Mouse (Mus musculus) neural tube, embryonic 12.5 days (tissue): ENCODE results near the gene Mylk3. TPM values are rescaled to one million over a fixed set of nuclear protein-coding genes. Genes with fewer than 3 reads are reported as not detected.

Experiments
- ATAC-seq: fragments of 200-750 bp; cut with Nextera tagmentation; 2 replicates; pipeline ENCODE4 v1.8.0; 2017; ENCODE audit warnings: low read depth, mild to moderate bottlenecking, moderate TSS enrichment, moderate library complexity; ENCODE audit not compliant: low FRiP score
- H3K27ac ChIP-seq: fragments of 300-500 bp; sonication (generic); 2 replicates; pipeline ENCODE4 v1.5.1; 2016
- H3K27me3 ChIP-seq: fragments of 300-500 bp; sonication (generic); replicated peaks from 2 replicates; pipeline ENCODE4 v1.6.1; 2016; ENCODE audit warnings: mild to moderate bottlenecking
- H3K36me3 ChIP-seq: fragments of 300-500 bp; sonication (generic); 2 replicates; pipeline ENCODE4 v1.6.1; 2016; ENCODE audit warnings: mild to moderate bottlenecking
- H3K4me1 ChIP-seq: fragments of 300-500 bp; sonication (generic); 2 replicates; pipeline ENCODE4 v1.6.1; 2016
- H3K4me2 ChIP-seq: fragments of 300-500 bp; sonication (generic); replicated peaks from 2 replicates; pipeline ENCODE4 v1.6.1; 2016; ENCODE audit warnings: mild to moderate bottlenecking
- H3K4me3 ChIP-seq: fragments of 300-500 bp; sonication (generic); 2 replicates; pipeline ENCODE4 v1.5.1; 2016
- H3K9ac ChIP-seq: fragments of 300-500 bp; sonication (generic); 2 replicates; pipeline ENCODE4 v1.6.1; 2016; ENCODE audit warnings: mild to moderate bottlenecking
- H3K9me3 ChIP-seq: fragments of 300-500 bp; sonication (generic); 2 replicates; pipeline ENCODE4 v1.6.1; 2016; ENCODE audit warnings: mild to moderate bottlenecking
- WGBS: fragments of 180-500 bp; shearing (Covaris S2); methylation state at CpG from one replicate; pipeline ENCODE4 v1.1.7; 2016; 5-methylcytosine and 5-hydroxymethylcytosine counted together
- polyA plus RNA-seq: library from polyadenylated mRNA; unstranded; fragments of >200 nt; fragmentation: Nextera tagmentation; extraction: Ambion mirVana; gene quantifications from 2 replicates; pipeline ENCODE4 v1.2.1, GENCODE M21; 2016

Mylk3 gene
- polyA plus RNA-seq, 1 experiment from 2014 or later = 1.2 TPM

- no peak overlapping the region for H3K27ac ChIP-seq
- no peak for ATAC-seq
Observed at GRCm38 (mm10) chr8:85379142-85379781, 6.9 kb downstream of the Mylk3 start.

GRCm38 (mm10) chr8:85376516-85376915, 9.6 kb downstream of the Mylk3 start:
- 63% methylated on average over 3 of the region's 3 CpGs for WGBS
- Histone ChIP-seq H3K27ac (no peak overlapping the region), H3K27me3 (no peaks in the 10 kb centered on the region), H3K4me2 (no peak overlapping the region), H3K36me3 (no peaks in the 10 kb centered on the region), H3K4me1 (no peaks in the 10 kb centered on the region), H3K9ac (no peak overlapping the region), H3K9me3 (no peaks in the 10 kb centered on the region), H3K4me3 (no peak overlapping the region)
- no peak for ATAC-seq

More at GRCm38 (mm10) chr8:85379142-85379781, 6.9 kb downstream of the Mylk3 start:
- H3K4me3 ChIP-seq = no peak overlapping the region
- H3K9me3 ChIP-seq = no peaks in the 10 kb centered on the region
- no peaks in the 10 kb centered on the region for H3K27me3 ChIP-seq
- H3K36me3 ChIP-seq = no peaks in the 10 kb centered on the region
- WGBS = 53% methylated on average over 2 of the region's 2 CpGs
- H3K4me2 ChIP-seq = no peak overlapping the region
- no peak overlapping the region for H3K9ac ChIP-seq
- no peaks in the 10 kb centered on the region for H3K4me1 ChIP-seq

DNA sequence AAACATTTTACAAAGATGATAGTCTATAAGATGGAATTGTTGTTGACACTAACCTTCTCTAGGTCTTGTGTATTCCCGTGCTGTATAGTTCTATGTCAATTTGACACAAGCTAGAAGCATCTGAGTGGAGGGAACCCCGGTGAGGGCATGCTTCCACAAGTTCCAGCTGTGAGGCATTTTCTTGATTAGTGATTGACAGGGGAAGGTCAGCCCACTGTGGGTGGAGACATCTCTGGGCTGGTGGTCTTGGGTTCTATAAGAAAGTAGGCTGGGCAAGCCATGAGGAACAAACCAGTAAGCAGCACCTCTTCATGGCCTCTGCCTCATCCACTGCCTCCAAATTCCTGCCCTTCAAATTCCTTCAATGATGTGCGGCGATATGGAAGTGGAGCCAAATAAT, 11.9 kb downstream of the Mylk3 start:
- no peaks in the 10 kb centered on the region for H3K9me3 ChIP-seq
- 83% methylated on average over 4 of the region's 4 CpGs for WGBS

GRCm38 (mm10) chr8:85373435-85374039, 12.6 kb downstream of the Mylk3 start:
- Histone ChIP-seq H3K4me1 (no peaks in the 10 kb centered on the region), H3K9me3 (no peaks in the 10 kb centered on the region), H3K9ac (no peak overlapping the region), H3K27me3 (no peaks in the 10 kb centered on the region), H3K36me3 (no peaks in the 10 kb centered on the region), H3K4me2 (no peak overlapping the region), H3K27ac (no peak overlapping the region), H3K4me3 (no peak overlapping the region)
- 71% methylated on average over 5 of the region's 5 CpGs for WGBS
- ATAC-seq = no peak

More for the DNA sequence above, 11.9 kb downstream of the Mylk3 start:
- no peak overlapping the region for H3K9ac ChIP-seq
- H3K27me3 ChIP-seq = no peaks in the 10 kb centered on the region
- no peaks in the 10 kb centered on the region for H3K36me3 ChIP-seq
- no peak for ATAC-seq
- H3K4me1 ChIP-seq = no peaks in the 10 kb centered on the region
- H3K27ac ChIP-seq = no peak overlapping the region
- H3K4me3 ChIP-seq = no peak overlapping the region
- H3K4me2 ChIP-seq = no peak overlapping the region

DNA sequence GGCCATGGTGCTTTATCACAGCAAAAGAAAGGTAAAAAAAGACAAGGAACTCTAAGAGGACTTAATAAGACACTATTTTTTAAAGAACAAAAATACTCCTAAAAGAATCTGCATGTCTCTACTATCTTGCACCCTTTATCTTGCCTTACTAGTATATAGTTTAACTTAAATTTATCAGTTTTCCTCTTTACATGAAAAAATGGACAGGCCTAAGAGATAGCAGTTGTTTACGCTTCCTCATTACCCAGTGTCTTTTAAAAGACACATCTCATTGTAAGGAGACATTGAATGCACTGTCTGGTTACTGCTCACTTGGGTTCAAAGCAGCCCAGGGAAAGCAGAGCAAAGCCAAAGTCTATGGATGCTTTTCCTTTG, 13.7 kb downstream of the Mylk3 start:
- no peak overlapping the region for H3K4me3 ChIP-seq
- no peak overlapping the region for H3K27ac ChIP-seq
- no peak for ATAC-seq
- H3K4me2 ChIP-seq = no peak overlapping the region
- no peaks in the 10 kb centered on the region for H3K4me1 ChIP-seq
- H3K9me3 ChIP-seq = no peaks in the 10 kb centered on the region
- 94% methylated on average over 1 of the region's 1 CpGs for WGBS
- no peak overlapping the region for H3K9ac ChIP-seq
- no peaks in the 10 kb centered on the region for H3K27me3 ChIP-seq
- no peaks in the 10 kb centered on the region for H3K36me3 ChIP-seq

DNA sequence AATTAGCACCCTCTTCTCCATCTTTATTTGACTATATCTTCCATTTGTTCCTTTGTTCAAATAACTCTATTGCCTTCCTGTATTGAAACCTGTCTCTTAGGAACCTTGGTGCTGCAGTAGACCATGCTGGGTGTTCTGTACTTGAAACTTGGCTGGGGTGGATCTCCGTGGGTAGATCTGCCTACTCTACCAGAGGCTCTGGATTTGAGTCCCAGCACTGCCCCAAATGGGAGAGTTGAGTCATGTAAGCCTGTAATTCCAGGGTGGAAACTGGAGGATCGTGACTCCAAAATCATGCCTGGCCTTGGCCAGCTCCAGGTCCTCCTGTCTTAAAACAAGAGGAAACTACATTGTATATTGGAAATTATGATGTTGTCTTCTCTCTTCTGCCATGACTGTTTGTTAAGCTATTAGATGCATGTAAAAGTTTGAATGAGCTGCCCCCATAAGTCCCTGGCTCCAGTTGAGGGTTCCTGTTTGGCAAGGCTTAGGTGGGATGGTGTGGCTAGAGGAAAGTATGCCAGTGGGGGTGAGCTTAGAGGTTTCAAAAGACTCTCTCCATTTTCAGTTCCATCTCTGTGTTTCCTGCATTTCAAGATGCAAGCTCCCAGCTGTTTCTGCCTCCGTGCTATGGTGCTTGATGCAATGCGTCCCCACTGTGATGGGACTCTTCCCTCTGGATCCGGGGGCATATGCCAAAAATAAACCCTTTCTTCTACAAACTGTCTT, 14.2 kb downstream of the Mylk3 start:
- Histone ChIP-seq H3K4me3 (no peak overlapping the region), H3K27me3 (no peaks in the 10 kb centered on the region), H3K36me3 (no peaks in the 10 kb centered on the region), H3K4me1 (no peaks in the 10 kb centered on the region), H3K9me3 (no peaks in the 10 kb centered on the region), H3K9ac (no peak overlapping the region), H3K27ac (no peak overlapping the region), H3K4me2 (no peak overlapping the region)
- WGBS = 83% methylated on average over 5 of the region's 5 CpGs
- no peak for ATAC-seq

DNA sequence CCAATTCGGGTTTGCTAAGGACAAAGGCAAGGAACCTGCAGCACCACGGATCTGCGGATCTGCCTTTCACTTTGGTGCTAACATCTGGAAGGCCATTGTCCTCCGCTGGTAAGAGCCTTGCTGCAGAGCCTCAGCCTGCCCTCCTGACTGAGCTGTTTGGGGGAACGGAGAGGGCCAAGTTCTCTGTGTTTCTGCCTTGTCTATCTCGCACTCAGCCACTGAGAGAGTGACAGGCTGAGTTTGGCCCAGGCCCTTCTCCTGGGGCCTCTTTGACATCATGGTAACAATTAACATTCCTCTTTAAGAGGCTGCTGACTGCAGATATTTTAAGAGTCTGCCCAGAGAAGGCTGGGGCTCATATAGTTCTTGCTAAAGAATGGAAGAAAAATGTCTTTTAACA, 21.0 kb downstream of the Mylk3 start:
- no peak overlapping the region for H3K9ac ChIP-seq
- H3K36me3 ChIP-seq = no peaks in the 10 kb centered on the region
- H3K4me1 ChIP-seq = no peaks in the 10 kb centered on the region
- no peaks in the 10 kb centered on the region for H3K27me3 ChIP-seq
- no peak overlapping the region for H3K4me3 ChIP-seq
- ATAC-seq = no peak
- no peak overlapping the region for H3K27ac ChIP-seq
- no peaks in the 10 kb centered on the region for H3K9me3 ChIP-seq
- H3K4me2 ChIP-seq = no peak overlapping the region
- 66% methylated on average over 6 of the region's 6 CpGs for WGBS

- no peaks in the 10 kb centered on the region for H3K4me1 ChIP-seq
- H3K27ac ChIP-seq = no peak overlapping the region
- H3K9me3 ChIP-seq = no peaks in the 10 kb centered on the region
- H3K36me3 ChIP-seq = no peaks in the 10 kb centered on the region
- H3K4me2 ChIP-seq = no peak overlapping the region
- 94% methylated on average over 11 of the region's 11 CpGs for WGBS
- H3K27me3 ChIP-seq = no peaks in the 10 kb centered on the region
- no peak overlapping the region for H3K9ac ChIP-seq
- H3K4me3 ChIP-seq = no peak overlapping the region
- no peak for ATAC-seq
Observed at GRCm38 (mm10) chr8:85364628-85365027, 21.5 kb downstream of the Mylk3 start.

DNA sequence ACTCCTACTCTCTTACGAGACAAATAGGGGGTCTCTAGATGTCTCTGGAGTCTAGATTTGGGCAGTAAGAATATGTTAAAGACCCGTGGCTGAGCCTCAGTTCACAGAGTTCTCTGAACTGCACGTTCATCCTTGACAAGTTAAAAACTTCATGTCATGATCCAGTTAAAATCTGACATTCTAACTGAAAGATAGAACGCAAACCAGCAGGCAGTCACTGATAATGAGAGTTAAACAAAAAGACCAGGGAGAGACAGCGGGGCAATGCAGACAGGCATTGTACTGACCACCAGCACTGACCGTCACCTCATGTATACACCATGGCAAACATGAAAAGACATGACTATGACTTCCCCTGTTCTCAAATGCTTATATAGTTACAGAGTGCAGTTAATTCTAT, 22.7 kb downstream of the Mylk3 start:
- no peaks in the 10 kb centered on the region for H3K9me3 ChIP-seq
- H3K27me3 ChIP-seq = no peaks in the 10 kb centered on the region
- H3K4me2 ChIP-seq = no peak overlapping the region
- no peak for ATAC-seq
- no peaks in the 10 kb centered on the region for H3K4me1 ChIP-seq
- 85% methylated on average over 6 of the region's 6 CpGs for WGBS
- no peak overlapping the region for H3K4me3 ChIP-seq
- H3K36me3 ChIP-seq = no peaks in the 10 kb centered on the region
- no peak overlapping the region for H3K27ac ChIP-seq
- H3K9ac ChIP-seq = no peak overlapping the region

GRCm38 (mm10) chr8:85362211-85362610, 23.9 kb downstream of the Mylk3 start:
- ATAC-seq = no peak
- 82% methylated on average over 4 of the region's 4 CpGs for WGBS

GRCm38 (mm10) chr8:85353287-85353686, 32.9 kb downstream of the Mylk3 start:
- H3K4me2 ChIP-seq = no peak overlapping the region
- no peaks in the 10 kb centered on the region for H3K9me3 ChIP-seq
- H3K36me3 ChIP-seq = no peaks in the 10 kb centered on the region
- H3K27ac ChIP-seq = no peak overlapping the region
- H3K27me3 ChIP-seq = no peaks in the 10 kb centered on the region
- no peak overlapping the region for H3K9ac ChIP-seq
- H3K4me3 ChIP-seq = no peak overlapping the region
- H3K4me1 ChIP-seq = no peaks in the 10 kb centered on the region
- no peak for ATAC-seq
- 78% methylated on average over 4 of the region's 4 CpGs for WGBS

More at GRCm38 (mm10) chr8:85362211-85362610, 23.9 kb downstream of the Mylk3 start:
- Histone ChIP-seq H3K4me1 (no peaks in the 10 kb centered on the region), H3K4me2 (no peak overlapping the region), H3K36me3 (no peaks in the 10 kb centered on the region), H3K9me3 (no peaks in the 10 kb centered on the region), H3K27me3 (no peaks in the 10 kb centered on the region), H3K4me3 (no peak overlapping the region), H3K9ac (no peak overlapping the region), H3K27ac (no peak overlapping the region)

DNA sequence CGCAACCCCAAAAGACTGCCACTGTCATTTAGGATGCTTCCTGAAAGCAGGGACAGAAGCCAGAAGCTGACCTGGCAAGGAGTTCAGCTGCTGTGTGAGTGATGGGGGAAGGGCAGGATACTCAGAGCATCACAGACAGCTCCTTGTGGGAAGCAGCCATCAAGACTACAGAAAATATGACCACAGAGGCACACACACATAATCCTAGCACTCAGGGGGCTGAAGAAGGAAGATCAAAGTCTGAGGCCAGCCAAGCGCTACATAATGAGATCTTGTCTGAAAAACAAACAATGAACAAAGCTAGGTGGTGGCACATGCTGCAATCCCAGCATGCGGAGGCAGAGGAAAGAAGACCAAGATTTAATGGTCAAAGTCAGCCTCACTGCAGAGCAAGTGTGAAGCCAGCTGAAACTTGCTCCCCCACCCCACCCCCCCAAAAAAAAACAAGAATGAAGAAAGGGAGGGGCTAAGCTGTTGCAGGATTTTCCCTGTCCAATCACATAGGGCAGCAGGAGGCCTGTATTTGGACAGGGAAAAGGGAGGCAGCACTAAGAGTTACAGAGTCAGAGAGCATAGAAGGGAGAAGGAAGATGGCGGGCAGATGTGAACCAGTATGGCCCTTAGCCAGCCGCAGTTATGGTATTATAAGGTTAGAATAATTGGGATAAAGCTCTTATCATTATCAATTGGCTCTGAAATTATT, 46.1 kb downstream of the Mylk3 start:
- Histone ChIP-seq H3K4me2 (no peak overlapping the region), H3K27me3 (no peaks in the 10 kb centered on the region), H3K27ac (no peak overlapping the region), H3K9ac (no peak overlapping the region), H3K9me3 (no peaks in the 10 kb centered on the region), H3K36me3 (no peaks in the 10 kb centered on the region), H3K4me1 (no peaks in the 10 kb centered on the region), H3K4me3 (no peak overlapping the region)
- 71% methylated on average over 5 of the region's 5 CpGs for WGBS
- ATAC-seq = no peak
